Mouse (Mus musculus) NIH3T3 (cell line): ENCODE measurements around the gene Gm49333.

Experiments
- DNase-seq: peaks from one replicate; pipeline ENCODE4 v3.0.0-alpha.2; 2012; ENCODE audit warnings: low read depth

The Gm49333 gene

DNA sequence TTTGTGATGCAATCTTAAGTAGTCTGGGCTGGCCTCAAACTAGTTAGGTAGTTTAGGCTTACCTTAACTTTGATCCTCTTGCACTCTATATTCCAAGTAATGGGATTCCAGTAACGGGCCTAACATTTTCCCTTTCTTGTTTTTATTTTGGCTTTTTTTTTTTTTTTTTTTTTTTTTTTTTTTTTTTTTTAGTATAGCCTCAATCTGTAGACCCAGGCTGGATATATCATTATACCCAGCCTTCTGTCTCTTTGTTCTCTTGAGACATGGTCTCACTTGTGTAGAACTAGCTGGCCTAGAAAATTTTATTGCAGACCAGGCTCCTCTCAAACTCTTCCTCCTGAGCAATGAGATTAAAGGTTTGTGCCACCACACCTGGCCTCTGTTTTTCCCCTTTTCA, 80.2 kb downstream of the Gm49333 start:
- DNase-seq: no peak

DNA sequence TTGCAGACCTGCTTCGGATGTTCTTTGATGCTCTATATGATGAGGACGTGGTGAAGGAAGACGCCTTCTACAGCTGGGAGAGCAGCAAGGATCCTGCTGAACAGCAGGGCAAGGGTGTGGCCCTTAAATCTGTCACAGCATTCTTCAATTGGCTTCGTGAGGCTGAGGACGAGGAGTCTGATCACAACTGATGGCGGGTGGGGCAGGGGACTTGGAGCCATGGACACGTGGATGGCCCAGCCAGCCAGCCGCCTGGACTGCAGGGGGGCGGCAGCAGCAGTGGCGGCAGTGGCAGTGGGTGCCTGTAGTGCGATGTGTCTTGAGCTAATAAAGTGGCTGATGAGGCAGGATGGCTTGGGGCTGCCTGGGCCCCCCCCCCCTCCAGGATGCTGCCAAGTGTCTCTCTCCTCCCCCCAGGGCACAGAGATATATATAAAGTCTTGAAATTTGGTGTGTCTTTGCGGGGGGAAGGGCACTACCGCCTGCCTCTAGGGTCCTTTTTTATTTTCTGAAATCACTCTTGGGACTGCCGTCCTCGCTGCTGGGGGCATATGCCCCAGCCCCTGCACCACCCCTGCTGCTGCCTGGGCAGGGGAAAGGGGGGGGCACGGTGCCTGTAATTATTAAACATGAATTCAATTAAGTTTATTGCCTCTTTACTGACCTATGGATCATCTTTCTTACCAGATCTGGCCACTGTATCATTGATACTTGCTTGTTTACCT, 81.0 kb downstream of the Gm49333 start:
- DNase-seq: no peak

DNA sequence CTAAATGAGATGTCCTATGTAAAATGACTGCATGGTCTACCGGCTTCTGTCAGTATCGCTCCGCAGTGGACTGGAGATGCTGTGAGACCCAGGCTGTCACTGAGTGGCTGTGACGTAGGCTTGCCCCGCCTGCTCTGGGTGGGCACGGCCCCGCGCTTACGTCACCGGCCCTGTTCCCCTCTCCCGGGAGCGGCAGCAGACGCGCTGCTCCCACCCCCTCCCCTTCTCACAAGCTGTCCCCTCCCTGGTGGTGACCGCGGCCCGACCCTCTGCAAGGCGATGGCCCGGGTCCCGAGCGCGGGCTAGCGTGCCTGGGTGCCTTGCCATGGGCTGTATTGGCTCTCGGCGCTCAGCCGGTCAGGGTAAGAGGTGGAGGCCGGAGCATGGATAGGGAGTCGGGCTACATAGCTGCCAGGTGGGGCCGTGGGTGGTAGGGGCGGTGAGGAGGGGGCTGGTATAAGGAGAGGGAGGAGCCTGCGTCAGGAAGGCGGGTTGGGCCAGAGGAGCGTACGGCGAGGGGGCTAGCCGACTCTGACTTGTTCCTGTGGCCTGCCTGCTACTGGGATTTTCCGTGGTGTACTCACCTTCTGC, 81.8 kb downstream of the Gm49333 start, which contains the start of gene Fam131a:
Gene Fam131a, plus strand, starts transcription at position 131 of the 591 bp plus-strand sequence.
- peak; percentile 54 for DNase-seq

DNA sequence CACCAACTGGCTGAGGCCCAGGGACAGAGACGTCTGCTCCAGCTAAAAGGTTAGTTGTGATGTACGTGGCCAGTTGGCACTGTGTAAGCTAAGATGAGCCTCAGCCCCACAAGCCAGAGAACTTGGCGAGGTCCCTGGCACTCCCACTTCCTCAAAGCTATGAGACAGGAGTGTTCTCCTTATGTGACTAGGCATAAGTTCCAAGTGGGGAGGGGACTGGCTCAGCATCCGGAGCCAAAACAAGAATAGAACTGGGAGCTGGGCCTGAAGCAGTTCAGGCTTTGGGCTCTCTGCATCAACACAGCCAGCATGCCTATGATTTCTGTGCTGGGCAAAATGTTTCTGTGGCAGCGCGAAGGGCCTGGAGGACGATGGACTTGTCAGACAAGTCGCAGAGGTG, 83.4 kb downstream of the Gm49333 start:
- peak; percentile 55 for DNase-seq
